Mouse (Mus musculus) heart, postnatal 14 days (tissue): Measurements from ENCODE around the gene Gm5965. TPM values are rescaled to one million over a fixed set of nuclear protein-coding genes. Genes with fewer than 3 reads are reported as not detected.
"Not testable (repeated sequence)": the region's sequence is repeated elsewhere in the genome, so short reads cannot be mapped to it uniquely, and the experiment has no call there.

Source experiments
- DNase-seq, 2 experiments: peaks; one replicate each; pipeline ENCODE4 v3.0.0; 2021 to 2022
- intact Hi-C: fragments of 180-260 bp; cut with DNase I; formaldehyde crosslinking; loops from one replicate; pipeline ENCODE4 v1.15.1; 2025
- long read RNA-seq, 2 experiments: library from polyadenylated mRNA; stranded (forward); transcript quantifications; one replicate each; pipeline ENCODE4 v2.0.0; 2021
- total RNA-seq, 2 experiments: library from RNA; stranded (reverse); gene quantifications; 2 replicates each; pipeline ENCODE4 v1.2.3; 2021

Gm5965 gene
- total RNA-seq: not detected
- long read RNA-seq, experiment 1: 0 reads
- long read RNA-seq, experiment 2: 0 reads

GRCm38 (mm10) chr16:88777596-88777995 is at the start of gene Gm5965:
Gm5965 (plus strand) TSS chr16:88777896.
- intact Hi-C loops: no loop called here
- no peak for DNase-seq

GRCm38 (mm10) chr16:88728812-88729275 is 48.9 kb upstream of the Gm5965 start, which contains the start of gene Krtap13-1:
Krtap13-1 (plus strand) TSS chr16:88728862.
- intact Hi-C loops: no loop called here
- DNase-seq: no peak

- intact Hi-C loops: no loop called here
- DNase-seq: no peak
Observed at GRCm38 (mm10) chr16:88735391-88735790, 42.3 kb upstream of the Gm5965 start.

GRCm38 (mm10) chr16:88744750-88745340 is 32.9 kb upstream of the Gm5965 start:
- intact Hi-C loops: no loop called here
- no peak for DNase-seq

- intact Hi-C loops: no loop called here
Observed at GRCm38 (mm10) chr16:88747943-88748342, 29.8 kb upstream of the Gm5965 start.

GRCm38 (mm10) chr16:88751535-88751934 is 26.2 kb upstream of the Gm5965 start, which contains the start of gene Krtap13:
Krtap13 (minus strand) TSS chr16:88751635.
- intact Hi-C loops, DNase-seq: not testable (repeated sequence)

More at GRCm38 (mm10) chr16:88747943-88748342, 29.8 kb upstream of the Gm5965 start:
- DNase-seq: no peak

- DNase-seq, intact Hi-C loops: not testable (repeated sequence)
Observed at GRCm38 (mm10) chr16:88758547-88758946, 19.1 kb upstream of the Gm5965 start, which contains the start of gene 2310034C09Rik. 2310034C09Rik (plus strand) TSS chr16:88758847.

GRCm38 (mm10) chr16:88774106-88774505 is 3.6 kb upstream of the Gm5965 start, which contains the start of gene 2310057N15Rik:
2310057N15Rik (minus strand) TSS chr16:88774206.
- no peak for DNase-seq
- intact Hi-C loops: no loop called here

- no peak for DNase-seq
- intact Hi-C loops: no loop called here
Observed at GRCm38 (mm10) chr16:88786786-88787185, 9.1 kb downstream of the Gm5965 start.

GRCm38 (mm10) chr16:88811827-88812226 is 34.1 kb downstream of the Gm5965 start, which contains the start of gene Gm20741:
Gm20741 (minus strand) TSS chr16:88812220.
- intact Hi-C loops: no loop called here

GRCm38 (mm10) chr16:88820066-88820465 is 42.4 kb downstream of the Gm5965 start, which contains the start of gene Krtap15:
Krtap15 (plus strand) TSS chr16:88820215.
- intact Hi-C loops: no loop called here
- DNase-seq: no peak

More at GRCm38 (mm10) chr16:88811827-88812226, 34.1 kb downstream of the Gm5965 start, which contains the start of gene Gm20741:
- DNase-seq: no peak

- intact Hi-C loops: no loop called here
- DNase-seq: no peak
Observed at GRCm38 (mm10) chr16:88823736-88824135, 46.0 kb downstream of the Gm5965 start.

GRCm38 (mm10) chr16:88826095-88826652 is 48.5 kb downstream of the Gm5965 start, which contains the start of gene Krtap14:
Krtap14 (minus strand) TSS chr16:88826145.
- DNase-seq: no peak
- intact Hi-C loops: no loop called here

GRCm38 (mm10) chr16:88826978-88827377 is 49.3 kb downstream of the Gm5965 start:
- intact Hi-C loops: no loop called here

More at GRCm38 (mm10) chr16:88826978-88827377, 49.3 kb downstream of the Gm5965 start:
- DNase-seq: no peak

Other genes with a start within 250 kb of the Gm5965 start
- not detected for gene Cldn8, start 214.7 kb upstream of the Gm5965 start, total RNA-seq
- gene Krtap24-1, start 165.6 kb upstream of the Gm5965 start, total RNA-seq: not detected
- gene 2310079G19Rik, start 150.2 kb upstream of the Gm5965 start, total RNA-seq: not detected
- gene Krtap26-1, start 130.1 kb upstream of the Gm5965 start, total RNA-seq: not detected
- not detected for gene Krtap27-1, start 106.2 kb upstream of the Gm5965 start, total RNA-seq
- gene 2310061N02Rik, start 69.9 kb upstream of the Gm5965 start, total RNA-seq: not detected
- not detected for gene Krtap13-1, start 49.0 kb upstream of the Gm5965 start, total RNA-seq
- not detected for gene Krtap13, start 26.3 kb upstream of the Gm5965 start, total RNA-seq
- not detected for gene 2310034C09Rik, start 19.0 kb upstream of the Gm5965 start, total RNA-seq
- not detected for gene 2310057N15Rik, start 3.7 kb upstream of the Gm5965 start, total RNA-seq
- gene Gm20741, start 34.3 kb downstream of the Gm5965 start, total RNA-seq: not detected
- gene Krtap15, start 42.3 kb downstream of the Gm5965 start, total RNA-seq: not detected
- gene Krtap14, start 48.2 kb downstream of the Gm5965 start, total RNA-seq: not detected
- gene Krtap19-1, start 91.5 kb downstream of the Gm5965 start, total RNA-seq: not detected
- not detected for gene Krtap19-2, start 96.4 kb downstream of the Gm5965 start, total RNA-seq
- gene Krtap19-3, start 100.1 kb downstream of the Gm5965 start, total RNA-seq: not detected
- not detected for gene Krtap19-4, start 107.2 kb downstream of the Gm5965 start, total RNA-seq
- not detected for gene Krtap19-5, start 118.6 kb downstream of the Gm5965 start, total RNA-seq
- not detected for gene Krtap19-9b, start 154.4 kb downstream of the Gm5965 start, total RNA-seq
- not detected for gene Krtap16-3, start 185.0 kb downstream of the Gm5965 start, total RNA-seq
- not detected for gene Krtap22-2, start 232.9 kb downstream of the Gm5965 start, total RNA-seq
- not detected for gene Gm10229, start 237.4 kb downstream of the Gm5965 start, total RNA-seq